8 mouse cellular contexts compared by ENCODE assay signal in the genomic region with DNA sequence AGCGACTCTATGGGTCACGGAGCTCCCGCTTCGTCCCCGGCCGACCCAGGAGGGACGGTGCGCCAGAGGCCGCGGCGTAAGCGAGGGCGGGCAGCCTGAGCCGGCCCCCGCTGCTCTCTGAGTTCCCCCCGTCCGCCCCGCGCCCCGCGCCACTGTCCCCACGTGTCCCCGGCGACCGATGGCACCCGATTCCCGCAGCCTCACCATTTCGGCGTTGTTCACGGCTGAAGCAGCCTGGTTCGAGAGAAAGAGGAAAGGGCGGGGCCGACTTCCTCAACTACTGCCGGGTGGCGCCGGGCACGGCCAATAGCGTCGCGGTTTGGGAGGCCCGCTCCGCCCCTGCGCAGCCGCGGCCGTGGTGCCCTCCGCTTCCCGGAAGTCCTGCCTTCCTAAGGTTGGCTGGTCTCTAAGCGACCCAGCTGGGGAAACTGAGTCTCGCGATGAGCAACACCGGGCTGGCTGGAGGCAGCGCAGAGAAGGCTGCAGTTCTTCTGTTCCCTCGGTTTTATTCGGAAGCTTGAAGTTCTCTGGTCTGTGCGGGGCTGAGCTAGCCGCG. TPM values are rescaled to one million over a fixed set of nuclear protein-coding genes. Genes with fewer than 3 reads are reported as not detected.
DNase-seq lines count a peak whose midpoint lies in the region; ATAC-seq and TF ChIP-seq lines count a peak whose summit lies in the region.

TSS of gene Arpc5l (plus strand) at position 469 of the 556 bp plus-strand sequence.

- ATAC-seq in kidney, embryonic 15.5 days (replicated peaks; ENCODE audit: low FRiP score), result peak; percentile 87
- peak; percentile 83 for ATAC-seq in monocyte, adult 5-6 weeks (replicated peaks; ENCODE audit: insufficient number of reproducible peaks, low FRiP score, low TSS enrichment, poor library complexity, severe bottlenecking)

- no peaks in the 10 kb centered on the region for H3K27me3 ChIP-seq in heart, embryonic 10.5 days (ENCODE audit: insufficient read depth, poor library complexity, severe bottlenecking)
- no peaks in the 10 kb centered on the region for H3K27me3 ChIP-seq in kidney, embryonic 15.5 days

- no peak for TF ChIP-seq CTCF in bone marrow macrophage, adult 2 months (IDR thresholded peaks at IDR 0.05; ENCODE audit: low read depth, low read length)
- no peak for TF ChIP-seq CTCF in embryonic fibroblast, embryonic 13.5 days (IDR thresholded peaks at IDR 0.05; ENCODE audit: borderline replicate concordance, insufficient read depth, low read length)

- H3K9ac ChIP-seq in kidney, embryonic 15.5 days, result peak within 1 kb of the TSS; percentile 92

- WGBS in heart, embryonic 10.5 days, result under 1% methylated on average over 58 of the region's 58 CpGs
- WGBS in kidney, embryonic 15.5 days, result under 1% methylated on average over 58 of the region's 58 CpGs

- H3K4me3 ChIP-seq in bone marrow macrophage, adult 2 months (ENCODE audit: insufficient read depth, low read length), result peak within 1 kb of the TSS; percentile 95
- H3K4me3 ChIP-seq in embryonic fibroblast, embryonic 13.5 days (ENCODE audit: insufficient read depth, low read length), result peak within 1 kb of the TSS; percentile 99
- H3K4me3 ChIP-seq in heart, embryonic 10.5 days, result peak within 1 kb of the TSS; percentile 81
- peak within 1 kb of the TSS; percentile 79 for H3K4me3 ChIP-seq in kidney, embryonic 15.5 days (replicated peaks)

- DNase-seq in A20 (ENCODE audit: low read depth, low spot score), result peak; percentile 95
- DNase-seq in heart, embryonic 10.5 days (ENCODE audit: low spot score), result peak; percentile 96
- DNase-seq in liver, result peak; percentile 94
- peak; percentile 92 to 96 for DNase-seq in spleen, postnatal 4 days (ENCODE audit: low spot score in 2 of 2)

- no peaks in the 10 kb centered on the region for H3K9me3 ChIP-seq in heart, embryonic 10.5 days
- no peaks in the 10 kb centered on the region for H3K9me3 ChIP-seq in kidney, embryonic 15.5 days (replicated peaks)

- peak within 1 kb of the TSS; percentile 53 for H3K27ac ChIP-seq in bone marrow macrophage, adult 2 months (ENCODE audit: insufficient read depth, low read depth, low read length)
- peak within 1 kb of the TSS; percentile 50 for H3K27ac ChIP-seq in embryonic fibroblast, embryonic 13.5 days (ENCODE audit: insufficient read depth, low read length)
- H3K27ac ChIP-seq in heart, embryonic 10.5 days, result peak within 1 kb of the TSS; percentile 97
- peak within 1 kb of the TSS; percentile 93 for H3K27ac ChIP-seq in kidney, embryonic 15.5 days

- H3K4me2 ChIP-seq in kidney, embryonic 15.5 days, result peak within 1 kb of the TSS; percentile 79

- peaks cover 41% of the 10 kb centered on the region for H3K36me3 ChIP-seq in heart, embryonic 10.5 days
- H3K36me3 ChIP-seq in kidney, embryonic 15.5 days, result peaks cover 39% of the 10 kb centered on the region

- no peak for TF ChIP-seq POLR2A in bone marrow macrophage, adult 2 months (IDR thresholded peaks at IDR 0.05; ENCODE audit: borderline replicate concordance, low read depth, low read length)
- peak; percentile 94 for TF ChIP-seq POLR2A in embryonic fibroblast, embryonic 13.5 days (IDR thresholded peaks at IDR 0.05; ENCODE audit: low read depth, low read length)

- H3K4me1 ChIP-seq in bone marrow macrophage, adult 2 months (ENCODE audit: control insufficient read depth, insufficient read depth, low read length), result peaks cover 17% of the 10 kb centered on the region
- peaks cover 11% of the 10 kb centered on the region for H3K4me1 ChIP-seq in embryonic fibroblast, embryonic 13.5 days (ENCODE audit: control insufficient read depth, insufficient read depth, low read length)
- H3K4me1 ChIP-seq in heart, embryonic 10.5 days, result peaks cover 47% of the 10 kb centered on the region
- peaks cover 60% of the 10 kb centered on the region for H3K4me1 ChIP-seq in kidney, embryonic 15.5 days

RNA-seq across cellular contexts. Expression of gene Arpc5l, which starts in this region (rescaled TPM):
- 39.2 and 46.2 TPM in 2 replicates for polyA plus RNA-seq in bone marrow macrophage, adult 2 months (2012; ENCODE audit: insufficient read depth, insufficient read length, missing spikeins)
- 54.6 and 64.3 TPM in 2 replicates for polyA plus RNA-seq in embryonic fibroblast, embryonic 13.5 days (2011; ENCODE audit: insufficient read length, low read depth, missing spikeins)
- 93.9 and 118 TPM in 2 replicates for polyA plus RNA-seq in heart, embryonic 10.5 days (2016; fragmentation: Nextera tagmentation; extraction: Ambion mirVana)
- polyA plus RNA-seq in kidney, embryonic 15.5 days (2015; fragmentation: Nextera tagmentation; extraction: Ambion mirVana), result 131 and 132 TPM in 2 replicates
- total RNA-seq in monocyte, adult 5-6 weeks (2017), result 82.4 to 119 TPM (median 91.7 TPM) in 3 replicates

Comparison
In these comparisons a context has a peak if more than half of its experiments do, and no peak if none do; other contexts are left out.
1. Peak in every context shown above with its lines: DNase-seq, ATAC-seq, H3K4me3 ChIP-seq and H3K27ac ChIP-seq.